Mouse (Mus musculus): ENCODE data around the gene Esr1.

DNA sequence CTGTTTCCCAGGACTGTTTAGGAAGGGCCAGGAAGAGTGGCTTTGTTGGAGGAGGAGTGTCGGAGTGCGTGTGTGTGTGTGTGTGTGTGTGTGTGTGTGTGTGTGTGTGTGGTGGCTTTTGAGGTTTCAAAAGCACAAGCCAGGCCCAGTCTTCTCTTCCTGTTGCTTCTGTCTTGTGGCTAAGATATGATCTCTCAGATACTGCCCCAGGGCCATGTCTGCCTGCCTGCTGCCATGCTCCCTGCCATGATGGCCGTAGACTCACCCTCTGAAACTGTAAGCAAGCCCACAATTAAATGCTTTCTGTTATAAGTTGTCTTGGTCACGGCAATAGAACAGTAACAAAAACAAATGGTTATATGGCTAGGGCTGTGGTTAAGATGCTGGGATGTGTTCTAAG, 14.2 kb upstream of the Esr1 start:
- TF ChIP-seq CTCF (IDR thresholded peaks at IDR 0.05; ENCODE audit: control insufficient read depth, insufficient read depth, insufficient read length) (no peak), USF1 (IDR thresholded peaks at IDR 0.05; ENCODE audit: low read depth) (no peak), MAX (IDR thresholded peaks at IDR 0.05) (no peak), MYOG (IDR thresholded peaks at IDR 0.05; ENCODE audit: control insufficient read depth, extremely low read depth, insufficient read length) (no peak), MYOD1 (IDR thresholded peaks at IDR 0.05; ENCODE audit: control insufficient read depth, insufficient read length, low read depth) (no peak), CEBPB (IDR thresholded peaks at IDR 0.05; ENCODE audit: low read depth) (no peak), FOSL1 (IDR thresholded peaks at IDR 0.05; ENCODE audit: insufficient read depth, low read length, poor library complexity, severe bottlenecking) (no peak)
